In the genomic region with DNA sequence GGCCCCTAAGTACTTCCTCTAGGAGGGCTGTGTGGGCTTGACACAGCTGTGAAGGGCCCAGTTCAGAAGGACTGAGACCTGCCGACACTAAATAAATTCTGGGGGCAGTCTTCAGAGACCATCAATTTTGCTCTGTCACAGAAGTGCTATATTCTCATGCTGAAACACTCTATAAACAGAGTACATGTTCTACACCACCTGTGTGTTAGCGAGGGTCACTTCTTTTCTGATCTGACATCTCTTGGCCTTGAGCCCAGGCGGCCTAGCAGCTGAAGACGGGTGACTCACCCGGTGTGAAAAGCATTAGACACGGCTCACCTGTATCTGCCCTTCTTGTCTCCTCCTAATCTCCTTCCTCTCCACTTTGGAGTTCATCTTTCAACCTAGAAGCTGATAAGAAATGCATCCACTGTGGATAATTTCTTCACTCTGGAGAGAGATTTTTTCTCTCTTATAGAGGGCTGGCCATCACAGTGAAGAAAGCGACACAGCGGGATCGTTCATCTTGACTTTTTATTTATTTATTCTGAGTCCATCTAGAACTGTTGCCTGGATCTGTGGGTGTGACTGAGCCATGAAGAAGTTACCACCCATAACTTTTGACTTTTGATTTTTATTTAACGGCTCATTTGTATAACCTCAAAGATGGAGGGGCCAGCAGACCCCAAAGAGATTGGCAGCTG, we compare ENCODE assay signal across 8 mouse cellular contexts.
DNase-seq lines count a peak whose midpoint lies in the region; ATAC-seq lines count a peak whose summit lies in the region.

No protein-coding gene starts in this region.

- peaks cover 47% of the 10 kb centered on the region for H3K4me1 ChIP-seq in kidney, embryonic 16.5 days (ENCODE audit: insufficient read depth, low read length)
- peaks cover 39% of the 10 kb centered on the region for H3K4me1 ChIP-seq in forebrain, embryonic 16.5 days (replicated peaks; ENCODE audit: control insufficient read depth, insufficient read depth, low read length)
- H3K4me1 ChIP-seq in midbrain, embryonic 13.5 days (replicated peaks): peaks cover 46% of the 10 kb centered on the region

- H3K27me3 ChIP-seq in kidney, embryonic 16.5 days (ENCODE audit: insufficient read depth, low read length): no peaks in the 10 kb centered on the region
- no peaks in the 10 kb centered on the region for H3K27me3 ChIP-seq in forebrain, embryonic 16.5 days (replicated peaks; ENCODE audit: control insufficient read depth, insufficient read depth, low read length)
- peaks cover 9% of the 10 kb centered on the region; the same call in 1 of the 2 replicates for H3K27me3 ChIP-seq in midbrain, embryonic 13.5 days

- H3K4me2 ChIP-seq in kidney, embryonic 16.5 days (replicated peaks; ENCODE audit: low read depth, low read length): peak overlapping the region; percentile 34
- H3K4me2 ChIP-seq in forebrain, embryonic 16.5 days (ENCODE audit: low read length): peak overlapping the region; percentile 46
- peak overlapping the region; percentile 47 for H3K4me2 ChIP-seq in midbrain, embryonic 13.5 days (replicated peaks)

- H3K27ac ChIP-seq in kidney, embryonic 16.5 days (ENCODE audit: low read length): peak overlapping the region; percentile 69
- peak overlapping the region; percentile 79; the same call in 1 of the 2 replicates for H3K27ac ChIP-seq in forebrain, embryonic 16.5 days (ENCODE audit: low read length)
- peak overlapping the region; percentile 92 for H3K27ac ChIP-seq in midbrain, embryonic 13.5 days

- peak overlapping the region; percentile 6; the same call in 1 of the 2 replicates for H3K4me3 ChIP-seq in kidney, embryonic 16.5 days (ENCODE audit: low read length)
- no peak overlapping the region for H3K4me3 ChIP-seq in forebrain, embryonic 16.5 days (replicated peaks; ENCODE audit: low read length)
- 0 out of 2 replicates have a peak overlapping the region, but pooled peaks have one; percentile 13 for H3K4me3 ChIP-seq in midbrain, embryonic 13.5 days (replicated peaks)

- 13% methylated on average over 10 of the region's 10 CpGs for WGBS in kidney, embryonic 16.5 days
- 23% methylated on average over 10 of the region's 10 CpGs for WGBS in forebrain, embryonic 16.5 days
- 30% methylated on average over 10 of the region's 10 CpGs for WGBS in midbrain, embryonic 13.5 days

- no peak for DNase-seq in kidney, adult 11 months
- DNase-seq in cerebellum, postnatal 14 days: peak; percentile 76 to 77
- DNase-seq in spleen, postnatal 4 days (ENCODE audit: low spot score in 2 of 2): no peak
- no peak for DNase-seq in frontal cortex, postnatal 14 days (ENCODE audit: low spot score in 2 of 2)
- DNase-seq in thymus, postnatal 25 days: no peak

- peak; percentile 53 for ATAC-seq in kidney, embryonic 16.5 days (ENCODE audit: low FRiP score, low TSS enrichment)
- no peak for ATAC-seq in forebrain, embryonic 16.5 days
- no peak for ATAC-seq in midbrain, embryonic 13.5 days

- no peaks in the 10 kb centered on the region for H3K9me3 ChIP-seq in kidney, embryonic 16.5 days (ENCODE audit: low read length)
- no peaks in the 10 kb centered on the region for H3K9me3 ChIP-seq in forebrain, embryonic 16.5 days (ENCODE audit: control insufficient read depth, low read length)
- H3K9me3 ChIP-seq in midbrain, embryonic 13.5 days: no peaks in the 10 kb centered on the region

- H3K36me3 ChIP-seq in kidney, embryonic 16.5 days (ENCODE audit: insufficient read depth, low read length): no peaks in the 10 kb centered on the region
- no peaks in the 10 kb centered on the region for H3K36me3 ChIP-seq in forebrain, embryonic 16.5 days (ENCODE audit: control insufficient read depth, insufficient read depth)
- no peaks in the 10 kb centered on the region for H3K36me3 ChIP-seq in midbrain, embryonic 13.5 days

- no peak overlapping the region; the same call in 1 of the 2 replicates for H3K9ac ChIP-seq in kidney, embryonic 16.5 days (replicated peaks; ENCODE audit: low read length)
- no peak overlapping the region for H3K9ac ChIP-seq in forebrain, embryonic 16.5 days (replicated peaks; ENCODE audit: low read depth, low read length)
- H3K9ac ChIP-seq in midbrain, embryonic 13.5 days (replicated peaks): no peak overlapping the region

Comparison
In these comparisons a context has a peak if more than half of its experiments do, and no peak if none do; other contexts are left out.
1. DNase-seq: peak in cerebellum, postnatal 14 days (2 of 2); none in kidney, adult 11 months (single experiment), spleen, postnatal 4 days (0 of 2), frontal cortex, postnatal 14 days (0 of 2) and thymus, postnatal 25 days (single experiment).
2. Peak in every context shown above with its lines, with median percentiles within 50 percentile points of each other: H3K27ac ChIP-seq and H3K4me2 ChIP-seq.